Mouse (Mus musculus): ENCODE measurements around the gene Pkp3.

DNA sequence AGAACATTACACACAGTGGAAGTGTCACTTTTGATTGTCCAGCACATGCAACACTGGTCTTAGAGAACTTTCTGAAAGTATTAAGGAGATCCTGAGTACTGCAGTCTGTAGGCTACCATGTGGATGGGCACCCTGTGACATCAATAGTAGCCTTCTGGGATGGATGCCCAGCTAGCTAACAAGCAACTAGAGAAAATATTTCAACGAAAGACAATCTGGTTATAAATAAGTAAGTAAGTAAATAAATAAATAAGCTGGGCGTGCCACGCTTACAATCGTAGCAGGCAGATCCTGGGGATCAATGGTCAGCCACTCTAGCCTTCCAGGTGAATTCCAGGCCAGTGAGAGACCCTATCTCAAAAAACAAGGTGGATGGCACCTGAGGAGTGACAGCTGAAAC lies 26.0 kb upstream of the Pkp3 start:
- TF ChIP-seq USF1 (IDR thresholded peaks at IDR 0.05; ENCODE audit: low read depth) (no peak), CTCF (IDR thresholded peaks at IDR 0.05; ENCODE audit: control insufficient read depth, insufficient read depth, insufficient read length) (no peak), MYOD1 (IDR thresholded peaks at IDR 0.05; ENCODE audit: control insufficient read depth, insufficient read length, low read depth) (no peak), MAX (IDR thresholded peaks at IDR 0.05) (no peak), MYOG (IDR thresholded peaks at IDR 0.05; ENCODE audit: control insufficient read depth, extremely low read depth, insufficient read length) (no peak), CEBPB (IDR thresholded peaks at IDR 0.05; ENCODE audit: low read depth) (no peak), FOSL1 (IDR thresholded peaks at IDR 0.05; ENCODE audit: insufficient read depth, low read length, poor library complexity, severe bottlenecking) (no peak)
